Mouse (Mus musculus): ENCODE measurements at regions not wholly inside any gene's neighbourhood (a gene's known extent, or its start where the extent isn't known, plus 50 kb on each side); places are given as distances from the start of the nearest gene placed in this dataset.
A peak's percentile ranks its signal among the peaks of the same experiment; 100 is the strongest.

- no peak for ATAC-seq (ENCODE audit: low FRiP score)
- no peak overlapping the region for H3K9ac ChIP-seq
- H3K27ac ChIP-seq = no peak overlapping the region
- H3K27me3 ChIP-seq = no peaks in the 10 kb centered on the region
- H3K4me2 ChIP-seq = no peak overlapping the region
- H3K9me3 ChIP-seq = no peaks in the 10 kb centered on the region
- 71% methylated on average over 5 of the region's 5 CpGs for WGBS
- H3K36me3 ChIP-seq = no peaks in the 10 kb centered on the region
- 0 out of 2 replicates have a peak, but pooled peaks cover 5% of the 10 kb centered on the region for H3K4me1 ChIP-seq (replicated peaks)
- no peak overlapping the region for H3K4me3 ChIP-seq
These were observed 409.0 kb upstream of the Mctp2 start for GRCm38 (mm10) chr7:72715401-72715800.

DNA sequence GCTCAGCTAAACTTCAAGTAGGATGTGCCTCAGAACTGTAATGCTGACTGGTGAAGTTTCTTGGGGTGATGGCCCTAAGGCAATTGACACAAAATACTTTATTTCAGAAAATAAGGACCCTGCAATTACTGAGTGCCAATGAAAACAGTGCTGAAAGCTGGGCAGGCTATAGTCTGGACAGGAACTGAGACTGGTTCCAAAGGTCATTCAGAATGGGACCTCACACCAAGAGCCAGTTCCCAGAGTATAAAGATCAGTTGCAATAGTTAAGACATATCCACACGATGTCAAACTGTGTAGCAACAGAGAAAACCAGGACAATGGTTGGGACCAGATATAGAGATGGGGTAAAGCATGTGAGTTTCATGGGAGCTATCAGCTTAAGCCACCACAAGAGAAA lies 409.6 kb upstream of the Mctp2 start:
- WGBS = 72% methylated on average over 1 of the region's 1 CpGs
- no peak for ATAC-seq (ENCODE audit: low FRiP score)

DNA sequence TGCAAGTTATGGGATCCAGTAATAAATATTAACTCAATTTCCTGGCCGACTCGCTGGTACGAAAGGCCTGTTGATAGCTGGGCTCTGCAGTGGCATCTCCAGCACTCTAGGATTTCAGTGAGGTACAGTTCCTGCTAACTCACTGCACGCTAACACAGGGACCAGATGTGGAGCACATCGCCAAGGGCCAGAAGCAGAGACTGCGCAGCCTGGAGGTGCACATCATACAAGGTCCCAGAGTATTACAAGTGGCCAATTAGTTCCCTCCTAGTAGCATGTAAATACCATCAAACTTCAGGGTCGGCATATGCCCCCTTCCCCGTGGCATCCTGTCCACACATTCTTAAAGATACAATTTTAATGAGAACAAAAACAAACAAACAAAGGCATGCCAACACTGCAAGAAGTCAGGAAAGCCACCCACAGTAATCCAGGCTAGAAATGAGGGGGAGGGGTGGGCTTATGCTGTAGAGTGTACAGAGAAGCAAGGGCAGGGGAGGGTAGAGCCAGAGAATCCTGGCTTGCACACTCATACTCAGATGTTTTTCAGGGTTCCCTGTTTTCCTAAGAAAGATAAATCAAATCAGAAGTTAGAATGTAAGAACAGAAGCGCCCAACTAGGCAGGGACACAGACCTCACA lies 419.9 kb upstream of the Mctp2 start:
- Histone ChIP-seq H3K27me3 (no peaks in the 10 kb centered on the region), H3K4me1 (replicated peaks) (0 out of 2 replicates have a peak, but pooled peaks cover 2% of the 10 kb centered on the region), H3K36me3 (no peaks in the 10 kb centered on the region), H3K4me3 (no peak overlapping the region), H3K9me3 (no peaks in the 10 kb centered on the region), H3K27ac (no peak overlapping the region), H3K9ac (no peak overlapping the region), H3K4me2 (no peak overlapping the region)
- WGBS = 76% methylated on average over 9 of the region's 9 CpGs
- ATAC-seq (ENCODE audit: low FRiP score) = no peak

More for the DNA sequence above, 409.6 kb upstream of the Mctp2 start:
- H3K36me3 ChIP-seq = no peaks in the 10 kb centered on the region
- no peak overlapping the region for H3K9ac ChIP-seq
- no peak overlapping the region for H3K27ac ChIP-seq
- H3K4me2 ChIP-seq = no peak overlapping the region
- 0 out of 2 replicates have a peak, but pooled peaks cover 5% of the 10 kb centered on the region for H3K4me1 ChIP-seq (replicated peaks)
- no peaks in the 10 kb centered on the region for H3K9me3 ChIP-seq
- no peaks in the 10 kb centered on the region for H3K27me3 ChIP-seq
- no peak overlapping the region for H3K4me3 ChIP-seq

DNA sequence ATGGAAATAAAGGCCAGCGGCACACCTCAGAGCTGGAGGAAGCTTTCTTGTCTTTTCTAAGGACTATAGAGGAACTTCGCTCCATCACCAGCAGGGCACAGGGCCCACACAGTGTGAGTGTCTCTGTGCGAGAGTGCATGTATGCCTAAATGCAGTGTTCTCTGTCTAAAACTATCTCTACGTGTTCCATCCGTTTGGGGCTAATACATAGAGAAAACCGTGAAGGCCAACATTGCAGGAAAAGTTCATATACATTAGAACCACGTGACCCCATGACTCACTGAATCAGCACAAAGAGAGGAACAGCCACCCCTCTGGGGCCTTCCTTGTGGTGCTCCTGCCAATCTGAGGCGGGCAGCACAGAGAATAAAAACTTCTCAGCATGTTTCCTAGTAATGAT lies 431.4 kb upstream of the Mctp2 start:
- H3K9me3 ChIP-seq = no peaks in the 10 kb centered on the region
- ATAC-seq (ENCODE audit: low FRiP score) = peak; percentile 39; the same call in 1 of the 2 replicates
- H3K4me2 ChIP-seq = no peak overlapping the region
- H3K4me3 ChIP-seq = no peak overlapping the region
- peaks cover 17% of the 10 kb centered on the region for H3K4me1 ChIP-seq (replicated peaks)
- H3K36me3 ChIP-seq = no peaks in the 10 kb centered on the region
- 35% methylated on average over 8 of the region's 8 CpGs for WGBS
- H3K9ac ChIP-seq = no peak overlapping the region; the same call in 1 of the 2 replicates
- H3K27me3 ChIP-seq = no peaks in the 10 kb centered on the region
- H3K27ac ChIP-seq = peak overlapping the region; percentile 67

DNA sequence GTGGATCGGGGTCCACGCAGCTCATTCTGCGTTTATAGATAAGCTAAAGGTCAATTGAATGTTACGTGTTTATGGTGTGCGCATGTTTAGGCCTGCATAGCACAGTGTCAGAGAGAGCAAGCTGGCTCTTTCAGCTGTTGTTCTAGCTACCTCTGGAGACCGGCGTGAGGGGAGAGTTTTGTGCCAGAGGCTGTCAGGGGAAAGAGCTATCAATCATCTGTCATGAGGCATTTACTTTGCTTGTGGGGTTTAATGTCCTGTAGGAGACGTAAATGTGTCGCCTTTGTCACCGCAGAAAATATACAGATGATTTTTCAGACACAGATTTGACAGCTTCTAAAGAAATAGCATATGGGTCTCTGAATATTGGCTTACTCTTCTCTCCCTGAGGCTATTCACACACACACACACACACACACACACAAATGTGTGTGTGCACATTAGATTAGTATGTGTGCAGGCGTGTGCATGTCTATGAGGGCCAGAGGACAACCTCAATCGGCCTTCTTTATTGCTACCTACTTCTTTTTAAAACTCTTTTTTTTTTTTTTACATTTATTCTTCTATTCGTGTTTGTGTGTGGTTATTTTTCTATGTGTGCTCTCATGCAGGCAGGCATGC lies 432.0 kb upstream of the Mctp2 start:
- H3K27me3 ChIP-seq = no peaks in the 10 kb centered on the region
- H3K9ac ChIP-seq = peak overlapping the region; percentile 13; the same call in 1 of the 2 replicates
- no peaks in the 10 kb centered on the region for H3K36me3 ChIP-seq
- peaks cover 17% of the 10 kb centered on the region for H3K4me1 ChIP-seq (replicated peaks)
- no peaks in the 10 kb centered on the region for H3K9me3 ChIP-seq
- no peak overlapping the region for H3K4me3 ChIP-seq
- ATAC-seq (ENCODE audit: low FRiP score) = peak; percentile 88
- H3K4me2 ChIP-seq = no peak overlapping the region; the same call in 1 of the 2 replicates
- H3K27ac ChIP-seq = peak overlapping the region; percentile 67
- WGBS = 24% methylated on average over 13 of the region's 13 CpGs

DNA sequence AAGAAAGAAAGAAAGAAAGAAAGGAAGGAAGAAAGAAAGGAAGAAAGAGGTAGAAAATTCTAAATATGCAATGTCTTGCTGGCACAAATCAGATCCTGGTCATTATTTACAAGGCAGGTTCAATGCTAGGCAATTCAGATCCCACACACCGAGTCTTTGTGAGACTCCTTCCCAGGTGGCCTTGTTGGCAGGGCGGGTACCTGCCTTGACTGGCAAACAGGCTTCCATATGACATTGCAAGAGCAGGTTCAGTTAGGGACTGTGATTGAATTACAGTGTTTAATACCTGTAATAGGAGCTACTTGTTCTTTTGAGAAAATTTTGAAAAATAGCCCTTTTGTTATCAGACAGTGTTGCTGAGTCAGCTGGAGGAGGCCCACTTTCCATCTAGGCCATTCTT lies 436.0 kb upstream of the Mctp2 start:
- H3K27ac ChIP-seq = no peak overlapping the region
- no peak overlapping the region for H3K4me3 ChIP-seq
- ATAC-seq (ENCODE audit: low FRiP score) = no peak
- WGBS = 80% methylated on average over 2 of the region's 2 CpGs
- no peaks in the 10 kb centered on the region for H3K36me3 ChIP-seq
- H3K27me3 ChIP-seq = no peaks in the 10 kb centered on the region
- H3K9me3 ChIP-seq = no peaks in the 10 kb centered on the region
- no peak overlapping the region for H3K9ac ChIP-seq
- H3K4me1 ChIP-seq (replicated peaks) = peaks cover 17% of the 10 kb centered on the region
- no peak overlapping the region for H3K4me2 ChIP-seq

DNA sequence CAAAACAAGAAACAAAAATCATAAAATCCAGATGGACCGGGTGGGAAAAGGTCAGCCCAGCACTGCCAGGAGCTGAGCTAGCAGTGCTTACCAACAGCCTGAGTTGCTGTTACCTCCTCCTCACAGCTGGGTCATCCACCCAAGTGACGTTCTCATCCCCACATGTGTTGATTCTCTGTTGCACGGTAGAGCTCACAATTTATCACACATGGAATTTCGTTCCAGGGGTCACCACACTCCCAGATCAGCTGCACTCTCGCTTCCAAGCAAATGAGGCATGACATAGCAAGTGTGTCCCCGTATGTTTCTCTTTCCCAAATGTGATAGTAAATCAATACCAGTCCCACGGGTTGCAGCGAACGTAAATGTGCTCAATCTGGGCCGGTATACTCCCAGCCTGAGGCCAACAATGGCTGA lies 445.1 kb upstream of the Mctp2 start:
- Histone ChIP-seq H3K4me1 (replicated peaks) (peaks cover 18% of the 10 kb centered on the region), H3K4me3 (no peak overlapping the region), H3K27me3 (no peaks in the 10 kb centered on the region), H3K27ac (peak overlapping the region; percentile 40), H3K4me2 (no peak overlapping the region), H3K9me3 (no peaks in the 10 kb centered on the region), H3K9ac (no peak overlapping the region), H3K36me3 (no peaks in the 10 kb centered on the region)
- 23% methylated on average over 10 of the region's 10 CpGs for WGBS
- ATAC-seq (ENCODE audit: low FRiP score) = peak; percentile 52; the same call in 1 of the 2 replicates

- no peaks in the 10 kb centered on the region for H3K36me3 ChIP-seq
- no peak overlapping the region for H3K4me2 ChIP-seq
- no peak overlapping the region for H3K4me3 ChIP-seq
- H3K27me3 ChIP-seq = no peaks in the 10 kb centered on the region
- H3K27ac ChIP-seq = no peak overlapping the region
- 63% methylated on average over 3 of the region's 3 CpGs for WGBS
- H3K4me1 ChIP-seq (replicated peaks) = peaks cover 18% of the 10 kb centered on the region
- H3K9me3 ChIP-seq = no peaks in the 10 kb centered on the region
- no peak overlapping the region for H3K9ac ChIP-seq
- ATAC-seq (ENCODE audit: low FRiP score) = no peak
These were observed 446.7 kb upstream of the Mctp2 start for GRCm38 (mm10) chr7:72753053-72753559.

DNA sequence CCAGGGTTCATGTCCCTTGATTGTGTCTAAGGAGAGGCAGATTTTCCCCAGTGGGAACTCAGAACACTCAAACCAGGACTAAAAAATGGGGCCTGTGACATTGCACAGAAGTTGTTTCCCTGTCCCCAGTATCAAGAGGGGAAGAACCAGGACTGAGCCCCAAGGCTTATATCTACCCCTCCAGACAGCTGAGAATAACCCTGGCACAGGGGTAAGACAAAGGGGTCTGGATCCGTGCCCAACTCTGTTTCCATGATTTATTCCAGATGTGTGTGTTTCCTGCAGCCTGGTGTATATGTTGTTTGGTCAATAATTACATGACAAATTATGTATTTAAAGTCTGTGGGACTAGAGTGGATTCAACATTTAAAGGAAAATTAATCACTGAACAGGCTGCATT lies 456.3 kb upstream of the Mctp2 start:
- no peak for ATAC-seq (ENCODE audit: low FRiP score)
- 62% methylated on average over 1 of the region's 1 CpGs for WGBS
- no peak overlapping the region for H3K4me2 ChIP-seq
- H3K27ac ChIP-seq = no peak overlapping the region
- H3K4me1 ChIP-seq (replicated peaks) = no peaks in the 10 kb centered on the region
- H3K4me3 ChIP-seq = no peak overlapping the region
- H3K36me3 ChIP-seq = no peaks in the 10 kb centered on the region
- H3K27me3 ChIP-seq = no peaks in the 10 kb centered on the region
- no peak overlapping the region for H3K9ac ChIP-seq
- H3K9me3 ChIP-seq = no peaks in the 10 kb centered on the region

DNA sequence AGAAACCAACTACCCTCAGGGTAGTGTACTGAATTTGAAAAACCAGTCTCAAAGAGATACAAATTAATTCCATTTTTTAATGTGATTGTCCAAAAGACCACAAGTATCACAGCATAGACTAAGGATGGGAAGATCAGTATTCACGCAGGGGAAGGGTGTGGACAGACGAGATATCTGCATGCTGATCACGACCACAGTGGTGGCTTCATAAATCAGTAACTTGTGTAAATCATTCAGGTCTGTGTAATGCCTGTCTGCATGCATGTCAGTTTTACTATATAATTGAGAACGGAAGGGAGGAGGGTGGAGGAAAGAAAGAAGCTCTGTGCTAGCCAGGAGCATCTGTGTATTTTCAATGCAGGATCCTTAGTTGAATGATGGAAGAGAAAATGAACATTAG lies 462.3 kb upstream of the Mctp2 start:
- 58% methylated on average over 4 of the region's 4 CpGs for WGBS
- H3K9ac ChIP-seq = no peak overlapping the region
- no peaks in the 10 kb centered on the region for H3K36me3 ChIP-seq
- H3K4me1 ChIP-seq (replicated peaks) = peaks cover 2% of the 10 kb centered on the region; the same call in 1 of the 2 replicates
- no peak for ATAC-seq (ENCODE audit: low FRiP score)
- H3K9me3 ChIP-seq = no peaks in the 10 kb centered on the region
- no peak overlapping the region for H3K27ac ChIP-seq
- no peak overlapping the region for H3K4me3 ChIP-seq
- no peak overlapping the region for H3K4me2 ChIP-seq
- no peaks in the 10 kb centered on the region for H3K27me3 ChIP-seq

DNA sequence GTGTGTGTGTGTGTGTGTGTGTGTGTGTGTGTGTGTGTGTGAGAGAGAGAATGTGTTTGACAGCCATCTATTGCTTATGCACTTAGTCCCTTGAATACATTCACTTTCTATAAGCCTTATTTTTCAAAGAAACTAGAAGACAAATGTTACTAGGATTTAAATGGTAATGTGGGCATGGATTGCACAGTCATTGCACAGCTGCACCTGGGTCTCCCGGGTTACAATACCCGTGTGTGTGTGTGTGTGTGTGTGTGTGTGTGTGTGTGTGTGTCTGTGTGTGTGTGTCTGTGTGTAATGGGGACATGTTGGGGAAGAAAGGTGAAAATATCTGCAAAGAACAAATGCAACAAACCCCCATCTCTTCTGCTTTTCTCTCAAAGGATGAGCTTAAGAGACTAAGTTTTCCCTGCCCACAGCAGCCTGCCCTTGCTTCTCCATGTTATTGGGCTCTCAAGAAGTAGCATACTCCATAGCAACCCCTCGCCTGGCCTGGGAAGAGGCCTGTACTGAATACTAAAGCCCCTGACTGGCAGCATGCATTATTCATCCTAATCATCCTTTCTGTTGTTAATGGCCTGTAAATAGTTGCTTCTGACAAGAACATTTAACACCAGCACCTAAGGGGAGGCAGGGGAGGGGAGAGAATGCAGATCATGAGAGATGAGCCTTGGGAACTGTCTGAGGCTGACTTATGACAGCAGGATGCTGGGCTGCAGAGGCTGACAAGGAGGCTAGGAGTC lies 467.8 kb upstream of the Mctp2 start:
- peak; percentile 94 for ATAC-seq (ENCODE audit: low FRiP score)
- 19% methylated on average over 3 of the region's 3 CpGs for WGBS
- H3K27me3 ChIP-seq = no peaks in the 10 kb centered on the region
- H3K36me3 ChIP-seq = no peaks in the 10 kb centered on the region
- no peak overlapping the region for H3K9ac ChIP-seq
- no peak overlapping the region for H3K4me2 ChIP-seq
- H3K4me1 ChIP-seq (replicated peaks) = peaks cover 16% of the 10 kb centered on the region
- H3K4me3 ChIP-seq = no peak overlapping the region
- H3K27ac ChIP-seq = peak overlapping the region; percentile 68
- H3K9me3 ChIP-seq = no peaks in the 10 kb centered on the region

DNA sequence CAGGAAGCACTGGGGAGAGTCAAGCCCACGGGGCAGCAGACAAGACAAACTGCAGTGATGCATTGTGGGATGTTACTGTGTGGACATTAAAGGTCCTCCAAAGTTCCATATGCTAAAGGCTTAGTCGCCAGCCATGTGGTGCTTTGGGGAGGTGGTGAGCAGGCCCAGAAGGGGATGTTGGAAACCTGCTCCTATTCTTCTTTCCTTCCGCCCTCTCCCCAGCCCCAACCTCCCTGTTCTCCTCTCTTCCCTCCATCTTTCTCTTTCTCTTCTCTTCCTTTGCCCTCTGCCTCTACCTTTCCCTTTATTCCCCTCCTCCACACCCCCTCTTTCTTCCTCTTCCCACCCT lies 468.3 kb upstream of the Mctp2 start:
- Histone ChIP-seq H3K4me1 (replicated peaks) (peaks cover 16% of the 10 kb centered on the region), H3K4me2 (no peak overlapping the region), H3K9me3 (no peaks in the 10 kb centered on the region), H3K27ac (peak overlapping the region; percentile 68), H3K27me3 (no peaks in the 10 kb centered on the region), H3K36me3 (no peaks in the 10 kb centered on the region), H3K9ac (no peak overlapping the region), H3K4me3 (no peak overlapping the region)
- ATAC-seq (ENCODE audit: low FRiP score) = no peak; the same call in 1 of the 2 replicates
- 27% methylated on average over 3 of the region's 3 CpGs for WGBS

Measured in hindbrain, embryonic 13.5 days (tissue).